Mouse (Mus musculus) midbrain, embryonic 15.5 days (tissue): ENCODE data around the gene Ncoa7. TPM values are rescaled to one million over a fixed set of nuclear protein-coding genes. Genes with fewer than 3 reads are reported as not detected.
"Not testable (repeated sequence)": the region's sequence is repeated elsewhere in the genome, so short reads cannot be mapped to it uniquely, and the experiment has no call there.

Experiments used
- ATAC-seq: fragments of 200-750 bp; cut with Nextera tagmentation; replicated peaks from 2 replicates; pipeline ENCODE4 v1.8.0; 2017; ENCODE audit warnings: moderate TSS enrichment
- H3K27ac ChIP-seq: fragments of 300-500 bp; sonication (generic); 2 replicates; pipeline ENCODE4 v1.5.1; 2015; ENCODE audit warnings: mild to moderate bottlenecking, inconsistent platforms
- H3K27me3 ChIP-seq: fragments of 300-500 bp; sonication (generic); replicated peaks from 2 replicates; pipeline ENCODE4 v1.6.1; 2015; ENCODE audit warnings: inconsistent platforms
- H3K36me3 ChIP-seq: fragments of 300-500 bp; sonication (generic); replicated peaks from 2 replicates; pipeline ENCODE4 v1.6.1; 2015; ENCODE audit warnings: inconsistent platforms
- H3K4me1 ChIP-seq: fragments of 300-500 bp; sonication (generic); 2 replicates; pipeline ENCODE4 v1.6.1; 2015; ENCODE audit warnings: inconsistent platforms
- H3K4me2 ChIP-seq: fragments of 300-500 bp; sonication (generic); 2 replicates; pipeline ENCODE4 v1.6.1; 2015; ENCODE audit warnings: inconsistent platforms, mild to moderate bottlenecking, moderate library complexity
- H3K4me3 ChIP-seq: fragments of 300-500 bp; sonication (generic); 2 replicates; pipeline ENCODE4 v1.5.1; 2015; ENCODE audit warnings: mild to moderate bottlenecking, inconsistent platforms
- H3K9ac ChIP-seq: fragments of 300-500 bp; sonication (generic); 2 replicates; pipeline ENCODE4 v1.6.1; 2015; ENCODE audit warnings: mild to moderate bottlenecking, inconsistent platforms
- H3K9me3 ChIP-seq: fragments of 300-500 bp; sonication (generic); 2 replicates; pipeline ENCODE4 v1.6.1; 2016; ENCODE audit warnings: inconsistent platforms
- WGBS: fragments of 180-500 bp; shearing (Covaris S2); methylation state at CpG from one replicate; pipeline ENCODE4 v1.1.7; 2015; ENCODE audit warnings: mixed read lengths; 5-methylcytosine and 5-hydroxymethylcytosine counted together
- polyA plus RNA-seq: library from polyadenylated mRNA; unstranded; fragments of >200 nt; fragmentation: Nextera tagmentation; extraction: Ambion mirVana; gene quantifications from 2 replicates; pipeline ENCODE4 v1.2.1, GENCODE M21; 2015

Gene Ncoa7
- polyA plus RNA-seq, 1 experiment from 2014 or later, result 19.8 TPM

DNA sequence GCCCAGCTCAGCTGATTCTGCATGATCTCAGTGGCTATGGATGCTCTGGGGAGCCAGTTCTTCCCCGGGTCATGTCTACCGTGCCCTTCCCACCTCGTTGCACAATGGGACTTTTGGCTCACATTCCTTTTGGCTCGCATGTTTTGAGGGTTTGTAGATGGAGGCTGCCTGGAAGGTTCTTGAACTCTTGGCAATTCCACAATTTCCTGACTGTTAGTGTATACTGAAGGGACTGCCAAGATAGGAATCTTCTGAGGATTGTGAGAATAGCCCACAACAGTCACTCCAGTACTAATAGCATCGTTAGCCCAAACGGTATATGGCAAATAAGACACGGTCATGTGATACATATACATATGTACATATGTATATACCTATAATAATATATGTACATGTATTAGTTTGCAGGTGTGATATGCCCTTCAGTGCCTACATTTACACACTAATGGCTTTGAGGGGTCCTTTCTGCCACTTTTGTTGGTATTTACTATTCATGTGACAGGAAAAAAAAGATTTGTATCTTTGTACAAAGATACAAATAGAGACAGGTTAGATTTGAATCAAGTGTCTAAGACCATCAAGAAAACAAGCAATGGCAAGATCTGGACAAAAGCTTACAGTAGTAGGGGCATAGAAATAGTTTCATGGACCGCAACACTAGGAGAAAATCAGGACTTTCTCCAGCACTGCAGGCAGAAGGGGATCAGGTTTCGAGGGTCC is 7.3 kb upstream of the Ncoa7 start:
- Histone ChIP-seq H3K4me1 (no peaks in the 10 kb centered on the region), H3K27me3 (no peaks in the 10 kb centered on the region), H3K36me3 (no peaks in the 10 kb centered on the region), H3K4me3 (peak overlapping the region; percentile 45), H3K27ac (peak overlapping the region; percentile 70), H3K9me3 (no peaks in the 10 kb centered on the region), H3K4me2 (peak overlapping the region; percentile 45), H3K9ac (peak overlapping the region; percentile 48)
- peak; percentile 87 for ATAC-seq
- 34% methylated on average over 9 of the region's 9 CpGs for WGBS

DNA sequence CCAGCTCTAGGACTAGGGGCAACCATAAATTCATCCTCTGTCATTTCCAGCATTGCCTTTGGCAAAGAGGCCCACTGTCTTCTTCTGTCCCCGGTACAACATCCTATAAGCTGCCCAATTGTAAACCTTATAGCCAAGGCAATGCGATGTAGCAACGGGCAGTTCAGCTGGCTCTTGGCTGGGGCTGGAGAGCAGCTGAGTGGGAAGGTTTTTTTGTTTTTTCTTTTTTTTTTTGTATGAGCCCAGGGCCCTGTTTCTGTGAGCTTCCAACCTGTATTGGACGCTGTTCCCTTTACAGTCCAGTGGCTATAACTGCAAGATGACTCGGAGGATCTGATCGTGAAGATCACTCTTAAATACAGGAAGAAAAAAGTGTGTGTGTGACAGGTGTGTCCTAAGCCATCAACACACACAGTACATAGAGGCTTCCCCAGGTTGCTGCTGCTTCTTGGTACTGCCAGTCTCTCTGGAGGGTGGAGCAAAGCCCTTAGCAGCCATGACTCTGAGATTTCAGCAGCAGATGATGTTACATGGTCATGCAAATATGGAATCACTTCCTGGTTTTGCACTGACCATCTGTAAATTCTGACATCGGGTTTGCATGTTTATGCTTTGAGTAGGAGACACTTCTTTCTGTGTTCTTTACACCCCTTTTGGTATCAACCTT is 594 bp upstream of the Ncoa7 start:
- peak overlapping the region; percentile 97 for H3K9ac ChIP-seq
- no peaks in the 10 kb centered on the region for H3K36me3 ChIP-seq
- peak overlapping the region; percentile 97 for H3K4me3 ChIP-seq
- peak overlapping the region; percentile 58 for H3K4me2 ChIP-seq
- WGBS, result 26% methylated on average over 7 of the region's 7 CpGs
- H3K27ac ChIP-seq, result peak overlapping the region; percentile 99
- no peaks in the 10 kb centered on the region for H3K27me3 ChIP-seq
- peak; percentile 47 for ATAC-seq
- H3K9me3 ChIP-seq, result no peaks in the 10 kb centered on the region
- peaks cover 11% of the 10 kb centered on the region for H3K4me1 ChIP-seq

- WGBS, result 8% methylated on average over 8 of the region's 8 CpGs
- ATAC-seq, result peak; percentile 43
- Histone ChIP-seq H3K4me2 (peak overlapping the region; percentile 58), H3K4me1 (peaks cover 11% of the 10 kb centered on the region), H3K4me3 (peak overlapping the region; percentile 97), H3K36me3 (no peaks in the 10 kb centered on the region), H3K27ac (peak overlapping the region; percentile 99), H3K27me3 (no peaks in the 10 kb centered on the region), H3K9ac (peak overlapping the region; percentile 97), H3K9me3 (no peaks in the 10 kb centered on the region)
Observed at GRCm38 (mm10) chr10:30802033-30802432, 1.1 kb downstream of the Ncoa7 start.

- Histone ChIP-seq H3K4me1 (peaks cover 11% of the 10 kb centered on the region), H3K4me2 (no peak overlapping the region), H3K9ac (no peak overlapping the region), H3K4me3 (no peak overlapping the region), H3K27me3 (no peaks in the 10 kb centered on the region), H3K36me3 (no peaks in the 10 kb centered on the region; the same call in 1 of the 2 replicates), H3K27ac (no peak overlapping the region), H3K9me3 (no peaks in the 10 kb centered on the region)
- WGBS, result 96% methylated on average over 2 of the region's 2 CpGs
- ATAC-seq, result no peak
Observed at GRCm38 (mm10) chr10:30799713-30800450, 3.2 kb downstream of the Ncoa7 start.

GRCm38 (mm10) chr10:30796469-30797261 is 6.5 kb downstream of the Ncoa7 start:
- no peaks in the 10 kb centered on the region for H3K4me1 ChIP-seq
- 91% methylated on average over 5 of the region's 5 CpGs for WGBS

DNA sequence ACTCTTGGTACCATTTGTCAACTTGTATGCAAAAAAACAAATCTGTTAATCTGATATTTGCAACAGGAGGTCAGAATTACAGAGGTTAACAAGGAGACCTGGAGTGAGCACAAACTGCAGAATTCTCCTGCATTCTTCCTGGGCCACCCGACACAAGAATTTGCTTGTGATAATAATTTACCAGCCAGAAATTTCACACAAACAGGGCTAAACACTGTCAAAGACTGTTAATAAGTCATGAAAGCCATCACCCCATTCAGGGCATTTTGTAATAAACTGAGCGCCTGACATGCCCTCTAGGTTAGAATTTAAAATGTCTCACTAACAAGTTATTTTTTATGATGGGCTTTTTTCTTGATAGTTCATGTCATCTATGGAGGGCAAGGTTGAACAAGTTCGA is 12.1 kb downstream of the Ncoa7 start:
- H3K36me3 ChIP-seq, result no peaks in the 10 kb centered on the region; the same call in none of the 2 replicates
- no peak overlapping the region for H3K4me3 ChIP-seq
- H3K9me3 ChIP-seq, result peaks cover 5% of the 10 kb centered on the region; the same call in 1 of the 2 replicates
- WGBS, result 96% methylated on average over 3 of the region's 3 CpGs
- no peaks in the 10 kb centered on the region for H3K4me1 ChIP-seq
- H3K4me2 ChIP-seq, result no peak overlapping the region
- ATAC-seq, result no peak
- no peak overlapping the region for H3K27ac ChIP-seq
- H3K27me3 ChIP-seq, result no peaks in the 10 kb centered on the region
- no peak overlapping the region for H3K9ac ChIP-seq

More at GRCm38 (mm10) chr10:30796469-30797261, 6.5 kb downstream of the Ncoa7 start:
- Histone ChIP-seq H3K4me3 (no peak overlapping the region), H3K4me2 (no peak overlapping the region), H3K27me3 (no peaks in the 10 kb centered on the region), H3K9ac (no peak overlapping the region), H3K9me3 (peaks cover 5% of the 10 kb centered on the region; the same call in 1 of the 2 replicates), H3K27ac (no peak overlapping the region), H3K36me3 (no peaks in the 10 kb centered on the region; the same call in none of the 2 replicates)
- no peak for ATAC-seq

DNA sequence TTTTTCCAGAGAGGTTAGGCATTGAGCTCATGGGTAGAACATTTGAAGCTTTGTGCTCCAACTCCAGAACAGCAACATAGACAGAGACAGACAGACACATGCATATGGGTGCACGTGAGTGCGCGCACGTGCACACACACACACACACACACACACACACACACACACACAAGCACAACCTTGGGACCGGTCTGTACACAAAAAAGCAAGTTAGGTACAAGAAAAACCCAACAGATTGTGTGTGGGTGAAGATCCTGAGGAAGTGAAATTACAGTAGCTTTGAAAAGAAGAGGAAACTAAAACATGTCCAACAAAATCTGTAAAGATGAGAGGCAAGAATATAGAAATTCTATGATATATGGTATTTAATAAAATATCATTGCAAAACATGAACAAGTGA is 13.6 kb downstream of the Ncoa7 start:
- no peak for ATAC-seq
- Histone ChIP-seq H3K27ac (no peak overlapping the region), H3K4me1 (no peaks in the 10 kb centered on the region), H3K36me3 (no peaks in the 10 kb centered on the region; the same call in 1 of the 2 replicates), H3K9ac (no peak overlapping the region), H3K4me3 (no peak overlapping the region), H3K27me3 (no peaks in the 10 kb centered on the region), H3K4me2 (no peak overlapping the region), H3K9me3 (peaks cover 3% of the 10 kb centered on the region; the same call in 1 of the 2 replicates)
- WGBS, result 97% methylated on average over 5 of the region's 5 CpGs

DNA sequence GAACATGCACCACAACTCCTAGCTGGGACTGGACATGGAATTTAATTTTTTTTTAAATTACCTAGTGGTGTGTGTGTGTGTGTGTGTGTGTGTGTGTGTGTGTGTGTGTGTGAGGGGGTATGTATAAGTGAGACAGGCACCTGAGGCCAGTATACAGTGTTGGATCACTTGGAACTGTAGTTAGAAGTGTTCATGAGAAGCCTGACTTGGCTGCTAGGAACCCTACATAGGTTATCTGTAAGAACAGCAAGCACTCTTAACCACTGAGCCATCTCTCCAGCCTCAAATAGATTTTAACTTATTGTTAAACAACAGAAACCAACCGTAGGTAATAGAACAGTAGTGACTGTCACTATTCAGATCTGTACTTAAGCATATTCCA is 14.8 kb downstream of the Ncoa7 start:
- no peak for ATAC-seq
- no peaks in the 10 kb centered on the region; the same call in 1 of the 2 replicates for H3K9me3 ChIP-seq
- H3K9ac ChIP-seq, result no peak overlapping the region
- H3K4me1 ChIP-seq, result no peaks in the 10 kb centered on the region
- H3K36me3 ChIP-seq, result no peaks in the 10 kb centered on the region
- WGBS, result 92% methylated on average over 1 of the region's 1 CpGs
- H3K27ac ChIP-seq, result no peak overlapping the region
- H3K4me3 ChIP-seq, result no peak overlapping the region
- no peaks in the 10 kb centered on the region for H3K27me3 ChIP-seq
- no peak overlapping the region for H3K4me2 ChIP-seq

GRCm38 (mm10) chr10:30787684-30788339 is 15.3 kb downstream of the Ncoa7 start:
- no peak overlapping the region for H3K27ac ChIP-seq
- WGBS, result 94% methylated on average over 3 of the region's 3 CpGs
- no peak overlapping the region for H3K4me2 ChIP-seq
- no peak for ATAC-seq
- no peak overlapping the region for H3K4me3 ChIP-seq
- no peaks in the 10 kb centered on the region for H3K4me1 ChIP-seq
- H3K27me3 ChIP-seq, result no peaks in the 10 kb centered on the region
- H3K9ac ChIP-seq, result no peak overlapping the region
- no peaks in the 10 kb centered on the region; the same call in 1 of the 2 replicates for H3K9me3 ChIP-seq
- H3K36me3 ChIP-seq, result no peaks in the 10 kb centered on the region

DNA sequence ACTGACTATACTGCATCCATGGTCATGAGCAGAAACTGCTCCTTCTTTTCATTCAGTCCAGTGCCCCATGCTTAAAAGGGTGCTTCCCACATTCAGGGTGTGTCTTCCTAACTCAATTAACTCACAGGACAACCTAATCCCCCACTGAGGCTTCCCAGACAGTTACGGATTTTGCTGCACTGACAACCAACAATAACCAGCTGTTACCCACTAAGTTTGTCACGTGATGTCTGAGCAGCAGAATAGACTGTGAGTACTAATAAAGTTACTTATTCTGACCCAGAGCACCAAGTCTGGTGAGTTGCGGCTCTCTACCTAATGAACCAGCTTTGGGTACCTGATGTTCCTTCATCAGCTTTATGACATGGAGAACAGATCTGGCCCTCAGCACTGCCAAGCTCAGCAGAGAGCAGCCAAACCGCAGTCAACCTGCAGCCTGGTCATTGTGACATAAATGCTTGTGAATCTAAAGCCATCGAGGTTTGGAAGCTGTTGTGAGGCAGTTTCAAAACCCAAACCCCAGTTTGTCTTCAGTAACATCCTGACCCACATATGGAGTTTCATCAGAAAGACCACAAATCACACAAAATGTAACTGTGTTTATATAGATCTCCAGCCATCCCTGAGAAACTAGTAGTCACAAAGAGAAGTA is 16.9 kb downstream of the Ncoa7 start:
- Histone ChIP-seq H3K9ac (no peak overlapping the region), H3K36me3 (no peaks in the 10 kb centered on the region), H3K27ac (no peak overlapping the region), H3K27me3 (no peaks in the 10 kb centered on the region), H3K9me3 (no peaks in the 10 kb centered on the region), H3K4me3 (no peak overlapping the region), H3K4me1 (no peaks in the 10 kb centered on the region), H3K4me2 (no peak overlapping the region)
- ATAC-seq, result no peak
- 88% methylated on average over 5 of the region's 5 CpGs for WGBS

GRCm38 (mm10) chr10:30780921-30781320 is 22.2 kb downstream of the Ncoa7 start:
- WGBS, result 94% methylated on average over 9 of the region's 9 CpGs
- H3K4me1 ChIP-seq, H3K27ac ChIP-seq, H3K4me2 ChIP-seq, ATAC-seq, H3K36me3 ChIP-seq, H3K27me3 ChIP-seq, H3K4me3 ChIP-seq, H3K9ac ChIP-seq, H3K9me3 ChIP-seq: not testable (repeated sequence)
